Mouse (Mus musculus) liver, embryonic 14.5 days (tissue): Measurements from ENCODE around the gene Rrp9. TPM values are rescaled to one million over a fixed set of nuclear protein-coding genes. Genes with fewer than 3 reads are reported as not detected.

Experiments used
- ATAC-seq: fragments of 200-750 bp; cut with Nextera tagmentation; 2 replicates; pipeline ENCODE4 v1.8.0; 2017; ENCODE audit warnings: moderate number of reproducible peaks, mild to moderate bottlenecking, moderate library complexity; ENCODE audit not compliant: insufficient read depth
- DNase-seq, 3 experiments: peaks; one replicate each; pipeline ENCODE4 v3.0.0-alpha.2; 2012 to 2013; ENCODE audit warnings: low read depth in 3 of 3, low spot score in 3 of 3
- H3K27ac ChIP-seq: fragments of 300-500 bp; sonication (generic); 2 replicates; pipeline ENCODE4 v1.5.1; 2014; ENCODE audit warnings: moderate library complexity, mild to moderate bottlenecking, control low read depth, inconsistent platforms
- H3K27me3 ChIP-seq: fragments of 300-500 bp; sonication (generic); 2 replicates; pipeline ENCODE4 v1.6.1; 2014; ENCODE audit warnings: mild to moderate bottlenecking, low read length, moderate library complexity; ENCODE audit not compliant: control insufficient read depth, insufficient read depth
- H3K36me3 ChIP-seq: fragments of 300-500 bp; sonication (generic); replicated peaks from 2 replicates; pipeline ENCODE4 v1.6.1; 2014; ENCODE audit warnings: low read depth; ENCODE audit not compliant: control insufficient read depth, insufficient read depth
- H3K4me1 ChIP-seq, 2 experiments: fragments of 200-500 bp in 1 of 2; fragments of 300-500 bp in 1 of 2; sonication (generic) in 1 of 2; replicated peaks; 2 replicates each; pipeline ENCODE4 v1.6.1; 2012 to 2014; ENCODE audit warnings: antibody characterized with exemption in 1 of 2, inconsistent platforms in 1 of 2, low read length in 1 of 2; ENCODE audit not compliant: control insufficient read depth in 2 of 2, insufficient read depth in 2 of 2
- H3K4me2 ChIP-seq: fragments of 300-500 bp; sonication (generic); 2 replicates; pipeline ENCODE4 v1.6.1; 2014; ENCODE audit warnings: low read depth, mild to moderate bottlenecking, control low read depth, moderate library complexity
- H3K4me3 ChIP-seq, 2 experiments: fragments of 200-500 bp in 1 of 2; fragments of 300-500 bp in 1 of 2; sonication (generic) in 1 of 2; 2 replicates each; pipeline ENCODE4 v1.5.1; 2012 to 2014; ENCODE audit warnings: low read depth in 2 of 2, low read length in 2 of 2, mild to moderate bottlenecking in 2 of 2, control low read depth in 1 of 2, inconsistent platforms in 1 of 2, moderate library complexity in 1 of 2; ENCODE audit not compliant: insufficient read depth in 1 of 2
- H3K9ac ChIP-seq: fragments of 300-500 bp; sonication (generic); replicated peaks from 2 replicates; pipeline ENCODE4 v1.6.1; 2014; ENCODE audit warnings: mild to moderate bottlenecking, control low read depth, moderate library complexity
- H3K9me3 ChIP-seq: fragments of 300-500 bp; sonication (generic); 2 replicates; pipeline ENCODE4 v1.6.1; 2016; ENCODE audit warnings: low read length, mixed read lengths; ENCODE audit not compliant: control insufficient read depth
- CTCF ChIP-seq: IDR thresholded peaks from 2 replicates; pipeline ENCODE4 v1.5.1; 2016; ENCODE audit warnings: antibody characterized with exemption, low read depth, control low read depth
- EP300 ChIP-seq: IDR thresholded peaks from 2 replicates; pipeline ENCODE4 v1.6.1; 2016; ENCODE audit warnings: antibody characterized with exemption, low read depth
- WGBS: fragments of 180-500 bp; shearing (Covaris S2); extraction: QIAGEN DNeasy Blood & Tissue Kit; methylation state at CpG from one replicate; pipeline ENCODE4 v1.1.7; 2014; ENCODE audit not compliant: insufficient replicate concordance; 5-methylcytosine and 5-hydroxymethylcytosine counted together
- polyA plus RNA-seq, 2 experiments: library from polyadenylated mRNA; depleted of rRNA in 1 of 2; stranded (reverse) in 1 of 2; unstranded in 1 of 2; fragments of >200 nt; fragmentation: Nextera tagmentation in 1 of 2; extraction: Ambion mirVana in 1 of 2; gene quantifications; 2 replicates each; pipeline versions ENCODE4 v1.2.1 to v1.2.3; 2012 to 2014

Gene Rrp9
- polyA plus RNA-seq, 2 experiments, result 18.8 to 22.1 TPM

DNA sequence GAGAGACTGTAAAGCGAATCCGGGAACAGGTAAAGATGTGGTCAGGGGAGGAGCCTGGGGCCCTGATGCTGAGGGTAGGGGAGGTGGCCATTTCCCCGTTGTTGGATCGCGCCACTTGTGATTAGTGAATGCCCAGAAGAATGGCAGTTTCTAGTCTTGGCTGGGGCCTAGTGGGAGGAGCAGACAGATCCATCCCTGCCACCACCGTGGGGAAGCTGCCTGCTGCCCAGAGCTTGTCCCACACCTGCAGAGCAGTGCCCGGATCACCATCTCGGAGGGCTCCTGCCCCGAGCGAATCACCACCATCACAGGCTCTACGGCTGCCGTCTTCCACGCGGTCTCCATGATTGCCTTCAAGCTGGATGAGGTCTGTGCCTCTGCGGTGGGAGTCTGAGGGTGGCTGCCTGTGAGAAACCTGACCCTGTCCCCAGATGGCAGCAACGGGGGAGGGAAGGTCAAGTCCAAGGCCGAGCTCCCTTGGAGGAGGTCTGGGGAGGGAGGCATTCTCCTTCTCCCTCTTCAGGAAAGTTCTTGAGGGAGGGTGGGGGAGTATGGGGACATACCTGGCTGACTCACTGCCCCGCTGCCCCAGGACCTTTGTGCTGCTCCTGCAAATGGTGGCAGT, 15.2 kb upstream of the Rrp9 start:
- H3K36me3 ChIP-seq, result no peaks in the 10 kb centered on the region
- WGBS, result 76% methylated on average over 18 of the region's 18 CpGs
- H3K4me1 ChIP-seq, result peaks cover 0 to 3% of the 10 kb centered on the region in 2 experiments; a peak in 1 of 4 replicates
- H3K27me3 ChIP-seq, result peaks cover 13% of the 10 kb centered on the region
- TF ChIP-seq EP300 (no peak), CTCF (no peak)
- no peak overlapping the region for H3K4me3 ChIP-seq
- DNase-seq, result no peak
- no peak overlapping the region for H3K27ac ChIP-seq
- no peak overlapping the region for H3K9ac ChIP-seq
- no peaks in the 10 kb centered on the region for H3K9me3 ChIP-seq
- no peak for ATAC-seq
- no peak overlapping the region for H3K4me2 ChIP-seq

DNA sequence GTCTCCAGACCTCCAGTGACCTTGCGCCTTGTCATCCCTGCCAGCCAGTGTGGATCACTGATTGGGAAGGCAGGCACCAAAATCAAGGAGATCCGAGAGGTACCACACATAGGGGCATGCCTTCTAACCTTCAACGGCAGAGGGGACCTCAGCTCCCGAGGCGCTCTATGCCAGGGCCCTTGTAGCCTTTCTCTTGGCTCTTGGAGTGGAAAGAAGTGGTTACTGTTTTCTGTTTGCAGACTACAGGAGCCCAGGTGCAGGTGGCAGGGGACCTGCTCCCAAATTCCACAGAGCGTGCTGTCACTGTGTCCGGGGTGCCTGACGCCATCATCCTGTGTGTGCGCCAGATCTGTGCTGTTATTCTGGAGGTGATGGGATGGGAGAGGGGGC, 14.7 kb upstream of the Rrp9 start:
- no peak overlapping the region for H3K9ac ChIP-seq
- H3K36me3 ChIP-seq, result no peaks in the 10 kb centered on the region
- H3K27ac ChIP-seq, result no peak overlapping the region
- DNase-seq, result no peak
- no peaks in the 10 kb centered on the region for H3K9me3 ChIP-seq
- no peaks in the 10 kb centered on the region for H3K4me1 ChIP-seq
- 76% methylated on average over 9 of the region's 9 CpGs for WGBS
- peaks cover 18% of the 10 kb centered on the region for H3K27me3 ChIP-seq
- H3K4me3 ChIP-seq, result no peak overlapping the region
- TF ChIP-seq EP300 (no peak), CTCF (no peak)
- H3K4me2 ChIP-seq, result no peak overlapping the region
- ATAC-seq, result no peak

DNA sequence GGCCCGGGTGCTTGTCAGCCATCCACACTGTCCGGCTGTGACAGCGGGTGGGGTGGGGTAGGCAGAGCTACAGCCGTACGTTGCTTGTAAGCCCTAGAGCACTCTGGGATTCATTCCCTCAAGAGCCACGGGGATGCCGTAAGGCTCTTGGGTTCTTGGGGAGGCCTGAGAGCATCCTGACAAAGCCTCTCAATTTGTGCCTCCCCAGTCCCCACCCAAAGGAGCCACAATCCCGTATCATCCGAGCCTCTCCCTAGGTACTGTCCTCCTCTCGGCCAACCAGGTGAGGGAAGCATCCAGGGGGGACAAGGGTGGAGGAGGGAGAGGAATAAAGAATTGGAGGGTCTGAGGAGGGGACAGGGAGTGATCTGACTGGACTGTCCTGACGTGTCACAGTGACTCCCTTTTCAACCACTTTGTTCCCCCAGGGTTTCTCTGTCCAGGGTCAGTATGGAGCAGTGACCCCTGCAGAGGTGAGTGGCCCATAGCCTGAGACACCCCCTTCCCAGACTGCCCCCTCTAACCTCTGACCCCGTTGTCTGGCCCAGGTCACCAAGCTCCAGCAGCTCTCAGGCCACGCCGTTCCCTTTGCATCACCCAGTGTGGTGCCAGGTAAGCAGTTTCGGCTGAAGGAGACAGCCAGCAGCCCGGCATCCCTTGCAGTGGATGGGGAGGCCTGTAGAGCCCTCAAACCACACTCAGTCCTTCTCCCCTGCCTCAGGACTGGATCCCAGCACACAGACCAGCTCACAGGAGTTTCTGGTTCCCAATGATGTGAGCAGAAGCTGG, 13.9 kb upstream of the Rrp9 start:
- Histone ChIP-seq H3K4me2 (no peak overlapping the region), H3K27ac (no peak overlapping the region), H3K36me3 (no peaks in the 10 kb centered on the region), H3K9ac (no peak overlapping the region), H3K27me3 (peaks cover 20% of the 10 kb centered on the region), H3K9me3 (no peaks in the 10 kb centered on the region), H3K4me3 (no peak overlapping the region), H3K4me1 (no peaks in the 10 kb centered on the region)
- WGBS, result 73% methylated on average over 16 of the region's 16 CpGs
- TF ChIP-seq EP300 (no peak), CTCF (no peak)
- ATAC-seq (no peak), DNase-seq (no peak)

DNA sequence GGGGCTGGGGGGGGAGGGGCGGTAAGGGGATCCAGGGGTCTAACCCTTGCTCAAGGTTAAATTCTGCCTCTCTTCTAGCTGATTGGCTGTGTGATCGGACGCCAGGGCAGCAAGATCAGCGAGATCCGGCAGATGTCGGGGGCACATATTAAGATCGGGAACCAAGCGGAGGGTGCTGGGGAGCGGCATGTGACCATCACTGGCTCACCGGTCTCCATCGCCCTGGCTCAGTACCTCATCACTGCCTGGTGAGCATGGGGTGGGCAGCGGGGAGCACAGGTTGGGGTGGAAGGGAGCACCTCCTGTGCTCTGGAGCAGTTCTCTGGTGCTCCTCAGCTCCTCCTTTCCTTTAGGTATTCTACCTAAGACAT, 13.3 kb upstream of the Rrp9 start:
- 84% methylated on average over 12 of the region's 12 CpGs for WGBS
- TF ChIP-seq CTCF, result no peak
- no peak for TF ChIP-seq EP300
- no peak for DNase-seq
- no peak overlapping the region for H3K27ac ChIP-seq
- H3K4me3 ChIP-seq, result no peak overlapping the region
- H3K9me3 ChIP-seq, result no peaks in the 10 kb centered on the region
- H3K4me2 ChIP-seq, result no peak overlapping the region
- H3K4me1 ChIP-seq, result no peaks in the 10 kb centered on the region
- H3K27me3 ChIP-seq, result peaks cover 20% of the 10 kb centered on the region
- no peak for ATAC-seq
- H3K36me3 ChIP-seq, result no peaks in the 10 kb centered on the region
- H3K9ac ChIP-seq, result no peak overlapping the region

DNA sequence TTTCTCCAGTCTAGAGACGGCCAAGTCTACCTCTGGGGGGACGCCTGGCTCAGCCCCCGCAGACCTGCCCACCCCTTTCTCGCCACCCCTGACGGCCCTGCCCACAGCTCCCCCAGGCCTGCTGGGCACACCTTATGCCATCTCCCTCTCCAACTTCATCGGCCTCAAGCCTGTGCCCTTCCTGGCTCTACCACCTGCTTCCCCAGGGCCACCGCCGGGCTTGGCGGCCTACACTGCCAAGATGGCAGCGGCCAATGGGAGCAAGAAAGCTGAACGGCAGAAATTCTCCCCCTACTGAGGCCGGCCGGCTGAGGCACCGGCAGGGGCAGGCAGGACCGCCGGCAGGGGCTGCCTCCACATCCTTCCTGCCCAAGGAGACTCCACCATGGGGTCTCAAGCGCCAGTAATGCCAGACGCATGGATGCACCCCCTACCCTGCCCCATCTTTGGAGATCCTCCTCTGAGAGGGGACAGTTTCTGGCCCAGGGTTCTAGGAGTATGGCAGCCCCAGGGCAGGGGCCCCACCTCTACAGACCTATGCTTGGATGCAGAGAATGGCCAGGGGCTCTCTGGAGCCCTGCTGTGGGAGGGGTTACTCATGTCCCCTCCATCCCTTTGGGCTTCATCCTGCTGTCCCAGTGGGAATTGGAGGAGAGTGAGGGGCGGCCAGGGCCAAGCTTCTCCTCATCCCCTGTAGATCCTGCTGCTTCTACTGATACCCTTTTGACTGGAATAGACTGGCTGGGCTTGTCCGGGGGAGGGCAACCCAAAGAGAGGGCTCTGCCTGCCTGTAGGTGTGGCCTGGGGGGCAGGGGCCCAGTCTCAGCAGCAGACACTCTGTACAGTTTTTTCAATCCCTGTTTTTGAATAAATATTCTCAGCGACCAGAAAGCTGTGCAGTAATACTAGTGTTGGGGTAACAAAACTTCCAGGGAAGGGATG, 12.4 kb upstream of the Rrp9 start:
- Histone ChIP-seq H3K36me3 (no peaks in the 10 kb centered on the region), H3K4me1 (no peaks in the 10 kb centered on the region), H3K27ac (no peak overlapping the region), H3K27me3 (peaks cover 20% of the 10 kb centered on the region), H3K9ac (no peak overlapping the region), H3K9me3 (no peaks in the 10 kb centered on the region), H3K4me2 (no peak overlapping the region), H3K4me3 (no peak overlapping the region)
- WGBS, result 77% methylated on average over 21 of the region's 21 CpGs
- no peak for DNase-seq
- ATAC-seq, result no peak
- TF ChIP-seq CTCF, result no peak
- TF ChIP-seq EP300, result no peak
